Mouse (Mus musculus): Measurements from ENCODE around the gene Abcc2. TPM values are rescaled to one million over a fixed set of nuclear protein-coding genes. Genes with fewer than 3 reads are reported as not detected.

Abcc2 gene
- polyA plus RNA-seq, 1 experiment from 2014 or later: not detected

DNA sequence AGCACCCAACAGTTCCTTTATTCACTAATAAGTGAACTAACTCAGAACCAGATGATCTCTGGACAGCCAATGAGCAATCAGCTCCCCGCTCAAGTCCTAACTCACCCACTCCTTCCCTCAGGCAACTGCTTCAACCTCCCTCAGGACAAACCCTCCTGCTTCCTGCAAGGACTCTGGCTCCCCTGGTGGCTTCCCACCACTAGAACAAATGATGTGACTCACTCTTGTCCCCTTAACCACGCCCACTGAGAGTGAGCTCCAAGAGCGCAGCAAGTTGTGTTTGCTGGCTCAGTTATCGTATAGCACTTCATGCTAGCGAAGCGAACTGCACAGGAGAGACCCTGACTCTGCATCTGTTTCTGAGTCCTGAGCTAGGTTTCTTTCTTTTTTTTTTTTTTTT lies 75.4 kb downstream of the Abcc2 start:
- H3K9ac ChIP-seq (replicated peaks): no peak overlapping the region
- no peak overlapping the region for H3K27ac ChIP-seq
- H3K4me2 ChIP-seq: no peak overlapping the region
- no peaks in the 10 kb centered on the region; the same call in 1 of the 2 replicates for H3K9me3 ChIP-seq
- no peak overlapping the region for H3K4me3 ChIP-seq (replicated peaks)
- no peak for ATAC-seq (ENCODE audit: insufficient number of reproducible peaks, insufficient read depth, low FRiP score, low TSS enrichment, low read depth)
- 79% methylated on average over 6 of the region's 6 CpGs for whole genome bisulfite sequencing
- H3K4me1 ChIP-seq (replicated peaks): no peaks in the 10 kb centered on the region
- no peaks in the 10 kb centered on the region for H3K27me3 ChIP-seq
- H3K36me3 ChIP-seq: peaks cover 94% of the 10 kb centered on the region

DNA sequence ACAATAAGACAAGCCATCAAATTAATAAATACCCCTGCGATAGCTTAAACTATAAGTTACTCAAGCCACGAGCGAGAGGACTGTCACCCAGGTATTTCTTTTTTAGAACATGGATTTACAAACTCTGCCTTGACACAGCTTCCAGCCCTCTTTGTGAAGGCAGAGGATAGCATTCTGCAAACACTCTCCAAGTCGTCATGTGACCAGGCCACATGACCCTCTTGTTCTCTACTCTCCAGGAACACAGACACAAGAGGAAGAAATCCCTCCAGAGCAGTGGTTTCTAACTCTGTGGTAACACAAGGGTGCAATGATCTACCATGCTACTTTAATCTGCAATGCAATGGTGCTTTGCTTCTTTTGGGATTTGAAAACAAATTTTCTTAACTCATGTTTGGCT lies 88.4 kb downstream of the Abcc2 start:
- Histone ChIP-seq H3K27me3 (no peaks in the 10 kb centered on the region), H3K36me3 (peaks cover 100% of the 10 kb centered on the region), H3K4me2 (no peak overlapping the region), H3K4me3 (replicated peaks) (no peak overlapping the region), H3K4me1 (replicated peaks) (no peaks in the 10 kb centered on the region), H3K9me3 (no peaks in the 10 kb centered on the region), H3K27ac (no peak overlapping the region), H3K9ac (replicated peaks) (no peak overlapping the region)
- no peak for ATAC-seq (ENCODE audit: insufficient number of reproducible peaks, insufficient read depth, low FRiP score, low TSS enrichment, low read depth)
- WGBS: 90% methylated on average over 4 of the region's 4 CpGs

DNA sequence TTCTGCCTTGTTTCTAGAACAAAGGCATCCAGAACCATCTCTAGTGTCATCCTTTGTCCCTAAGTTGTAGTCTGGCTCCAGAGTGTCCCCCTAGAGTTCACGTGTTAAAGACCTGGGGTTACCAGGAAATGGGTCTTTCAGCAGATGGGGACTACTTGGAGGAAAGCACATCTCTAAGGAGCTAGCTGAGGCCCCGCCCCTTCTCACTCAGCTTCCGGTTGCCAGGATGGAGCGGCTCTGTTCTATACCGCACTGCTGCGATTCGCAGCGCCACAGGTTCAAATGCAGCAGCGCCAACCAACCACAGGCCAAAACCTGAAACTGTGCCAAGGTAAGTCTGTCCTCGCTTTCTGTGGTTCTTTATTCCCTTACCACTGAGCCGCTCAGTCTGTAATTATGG lies 92.4 kb downstream of the Abcc2 start:
- peaks cover 61% of the 10 kb centered on the region for H3K36me3 ChIP-seq

DNA sequence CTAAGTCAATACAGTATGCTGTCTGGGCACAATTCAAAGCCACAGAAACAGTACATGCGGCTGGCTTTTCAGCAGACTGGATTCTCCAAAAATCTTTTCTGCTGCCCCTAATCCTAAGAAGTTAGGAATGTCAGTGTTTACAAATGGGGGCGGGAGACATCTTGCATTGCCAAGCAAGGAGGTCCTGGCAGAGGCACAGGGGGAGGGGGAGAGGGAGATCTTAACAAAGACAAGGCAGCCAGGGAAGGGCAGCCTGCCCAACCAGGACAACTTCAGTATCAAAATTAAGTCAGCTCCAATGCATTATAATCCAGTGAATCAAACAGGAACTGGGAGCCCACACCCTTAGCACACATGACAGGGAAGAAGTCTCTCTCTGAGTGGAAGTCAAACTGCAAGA lies 94.0 kb downstream of the Abcc2 start:
- Histone ChIP-seq H3K27ac (no peak overlapping the region), H3K36me3 (peaks cover 44% of the 10 kb centered on the region), H3K9me3 (no peaks in the 10 kb centered on the region), H3K27me3 (no peaks in the 10 kb centered on the region), H3K4me3 (replicated peaks) (no peak overlapping the region), H3K4me2 (no peak overlapping the region), H3K4me1 (replicated peaks) (peaks cover 38% of the 10 kb centered on the region), H3K9ac (replicated peaks) (no peak overlapping the region)
- 45% methylated on average over 2 of the region's 2 CpGs for WGBS
- no peak for ATAC-seq (ENCODE audit: insufficient number of reproducible peaks, insufficient read depth, low FRiP score, low TSS enrichment, low read depth)

More for the DNA sequence above, 92.4 kb downstream of the Abcc2 start:
- no peak for ATAC-seq (ENCODE audit: insufficient number of reproducible peaks, insufficient read depth, low FRiP score, low TSS enrichment, low read depth)
- no peak overlapping the region for H3K4me2 ChIP-seq
- peaks cover 25% of the 10 kb centered on the region for H3K4me1 ChIP-seq (replicated peaks)
- no peak overlapping the region for H3K27ac ChIP-seq
- H3K4me3 ChIP-seq (replicated peaks): no peak overlapping the region
- H3K9ac ChIP-seq (replicated peaks): no peak overlapping the region
- no peaks in the 10 kb centered on the region for H3K27me3 ChIP-seq
- WGBS: 92% methylated on average over 11 of the region's 11 CpGs
- H3K9me3 ChIP-seq: no peaks in the 10 kb centered on the region

GRCm38 (mm10) chr19:43877364-43877763 lies 95.4 kb downstream of the Abcc2 start:
- Histone ChIP-seq H3K27ac (no peak overlapping the region), H3K4me2 (peak overlapping the region; percentile 68; the same call in 1 of the 2 replicates), H3K9me3 (peaks cover 4% of the 10 kb centered on the region), H3K4me3 (replicated peaks) (no peak overlapping the region), H3K36me3 (peaks cover 33% of the 10 kb centered on the region), H3K27me3 (no peaks in the 10 kb centered on the region), H3K9ac (replicated peaks) (no peak overlapping the region), H3K4me1 (replicated peaks) (peaks cover 39% of the 10 kb centered on the region)
- 74% methylated on average over 8 of the region's 8 CpGs for WGBS
- ATAC-seq (ENCODE audit: insufficient number of reproducible peaks, insufficient read depth, low FRiP score, low TSS enrichment, low read depth): no peak

DNA sequence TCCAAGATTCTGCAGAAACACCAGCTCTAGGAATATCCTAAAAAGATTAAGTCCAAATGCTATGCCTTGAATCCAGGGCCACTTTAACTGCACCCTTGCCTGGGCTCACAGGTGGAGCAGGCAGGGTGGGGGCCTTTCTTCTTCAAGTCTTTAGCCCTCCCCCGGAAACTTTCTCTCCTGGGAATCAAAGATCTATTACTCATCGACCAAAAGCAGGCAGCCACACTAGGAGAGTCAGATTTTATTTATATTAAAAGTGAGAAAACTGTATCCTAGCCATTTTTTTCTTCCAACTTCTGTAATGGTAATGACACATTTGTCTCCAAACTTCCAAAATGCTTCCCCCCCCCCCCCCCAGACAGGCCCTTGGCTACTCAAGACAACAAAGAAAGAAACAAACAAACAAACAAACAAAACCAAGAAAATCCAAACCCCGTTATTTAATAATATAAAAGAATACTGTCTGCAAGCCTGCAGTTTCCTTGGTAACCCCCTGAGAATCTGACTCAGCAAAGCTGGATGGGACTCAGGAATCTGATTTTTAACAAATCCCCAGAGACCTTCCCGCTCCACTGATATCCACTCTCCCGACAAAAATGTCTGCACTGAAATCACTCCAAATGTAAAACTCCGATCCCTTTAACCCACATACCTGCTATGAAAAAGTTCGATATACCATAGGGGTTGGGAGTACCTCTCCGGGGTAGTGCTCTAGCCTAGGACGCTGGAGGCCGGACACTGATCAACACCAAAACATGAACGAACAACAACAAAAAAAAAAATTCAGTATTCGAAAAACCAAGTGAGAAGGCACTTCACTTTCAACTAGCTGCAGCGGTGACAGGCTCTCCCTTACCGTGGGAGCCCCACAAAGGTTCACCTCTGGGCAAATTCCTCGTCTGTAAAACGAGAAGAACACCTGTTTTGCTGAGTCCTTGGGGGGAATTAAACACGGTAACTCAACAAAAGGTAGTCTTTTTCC lies 96.4 kb downstream of the Abcc2 start:
- ATAC-seq (ENCODE audit: insufficient number of reproducible peaks, insufficient read depth, low FRiP score, low TSS enrichment, low read depth): no peak
- 9% methylated on average over 17 of the region's 17 CpGs for WGBS
- Histone ChIP-seq H3K9me3 (peaks cover 4% of the 10 kb centered on the region), H3K9ac (replicated peaks) (peak overlapping the region; percentile 83), H3K4me2 (peak overlapping the region; percentile 68), H3K4me3 (replicated peaks) (peak overlapping the region; percentile 68), H3K4me1 (replicated peaks) (peaks cover 48% of the 10 kb centered on the region), H3K27me3 (no peaks in the 10 kb centered on the region), H3K27ac (peak overlapping the region; percentile 97), H3K36me3 (peaks cover 23% of the 10 kb centered on the region)

DNA sequence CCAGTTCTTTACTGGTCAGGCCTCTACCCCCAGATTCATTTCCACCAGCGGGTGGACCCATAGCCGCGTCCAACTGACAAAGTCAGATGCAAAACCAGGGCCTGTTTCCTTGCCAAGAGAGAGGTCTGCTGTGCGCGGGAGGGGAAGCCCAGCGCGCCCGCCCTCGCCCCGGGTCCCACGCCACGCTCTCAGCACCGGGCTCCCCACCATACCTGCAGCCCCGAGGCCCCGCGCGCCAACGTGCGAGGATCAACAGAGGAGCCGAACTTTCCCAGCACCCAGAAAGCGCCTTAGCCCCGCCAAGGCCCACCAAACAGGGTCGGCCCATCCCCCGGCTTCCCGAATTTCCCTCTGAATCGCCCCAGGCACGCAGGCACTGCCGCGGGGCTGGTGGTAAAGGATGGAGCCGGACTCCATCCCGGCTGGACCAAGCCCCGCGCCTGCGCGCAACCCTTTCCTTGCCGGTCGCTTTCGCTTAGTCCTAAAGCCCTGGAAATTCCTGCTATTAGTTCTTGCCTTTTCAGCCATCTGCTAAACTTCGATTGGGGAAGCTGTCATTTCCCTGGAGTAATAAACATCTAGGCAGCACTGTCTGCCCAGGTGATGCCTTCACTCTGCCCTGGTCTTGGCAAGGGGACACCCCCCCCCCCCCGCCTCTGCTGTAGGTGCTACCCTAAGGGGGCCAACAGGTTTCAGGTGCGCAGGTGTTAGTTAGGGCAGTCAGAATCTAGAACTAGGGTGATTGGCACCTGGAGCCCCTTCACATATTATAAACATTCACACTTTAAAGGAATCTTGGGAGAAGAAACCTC lies 97.6 kb downstream of the Abcc2 start:
- peak overlapping the region; percentile 97 for H3K27ac ChIP-seq
- H3K9ac ChIP-seq (replicated peaks): peak overlapping the region; percentile 83
- peaks cover 4% of the 10 kb centered on the region for H3K9me3 ChIP-seq
- H3K4me1 ChIP-seq (replicated peaks): peaks cover 54% of the 10 kb centered on the region
- peak overlapping the region; percentile 68 for H3K4me3 ChIP-seq (replicated peaks)
- WGBS: 2% methylated on average over 41 of the region's 41 CpGs
- peak; percentile 81 for ATAC-seq (ENCODE audit: insufficient number of reproducible peaks, insufficient read depth, low FRiP score, low TSS enrichment, low read depth)
- H3K27me3 ChIP-seq: no peaks in the 10 kb centered on the region
- H3K4me2 ChIP-seq: peak overlapping the region; percentile 68
- H3K36me3 ChIP-seq: peaks cover 11% of the 10 kb centered on the region

DNA sequence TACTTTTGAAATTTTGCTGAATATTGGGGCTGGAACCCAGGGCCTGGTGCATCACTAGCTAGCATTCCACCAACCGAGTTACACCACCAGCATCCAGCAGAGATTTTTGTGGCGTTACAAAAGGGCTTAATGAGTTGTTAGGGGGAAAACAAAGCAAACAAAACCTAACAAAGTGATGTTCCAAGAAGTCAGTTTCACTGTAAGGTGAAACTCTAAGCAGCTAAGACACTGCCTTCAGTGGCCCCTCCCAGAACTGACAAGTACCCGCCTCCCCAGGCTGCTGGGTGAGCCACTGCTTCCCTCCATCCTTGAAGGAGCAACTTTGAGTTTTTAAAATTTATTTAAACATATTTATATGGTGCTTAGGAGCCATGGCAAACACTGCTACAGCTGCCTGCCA lies 98.4 kb downstream of the Abcc2 start:
- no peak overlapping the region for H3K4me3 ChIP-seq (replicated peaks)
- WGBS: 16% methylated on average over 3 of the region's 3 CpGs
- H3K36me3 ChIP-seq: peaks cover 3% of the 10 kb centered on the region
- H3K4me1 ChIP-seq (replicated peaks): peaks cover 60% of the 10 kb centered on the region
- H3K9ac ChIP-seq (replicated peaks): no peak overlapping the region
- H3K27me3 ChIP-seq: no peaks in the 10 kb centered on the region
- no peak for ATAC-seq (ENCODE audit: insufficient number of reproducible peaks, insufficient read depth, low FRiP score, low TSS enrichment, low read depth)
- peak overlapping the region; percentile 50; the same call in 1 of the 2 replicates for H3K27ac ChIP-seq
- H3K9me3 ChIP-seq: peaks cover 4% of the 10 kb centered on the region
- H3K4me2 ChIP-seq: peak overlapping the region; percentile 68; the same call in 1 of the 2 replicates

DNA sequence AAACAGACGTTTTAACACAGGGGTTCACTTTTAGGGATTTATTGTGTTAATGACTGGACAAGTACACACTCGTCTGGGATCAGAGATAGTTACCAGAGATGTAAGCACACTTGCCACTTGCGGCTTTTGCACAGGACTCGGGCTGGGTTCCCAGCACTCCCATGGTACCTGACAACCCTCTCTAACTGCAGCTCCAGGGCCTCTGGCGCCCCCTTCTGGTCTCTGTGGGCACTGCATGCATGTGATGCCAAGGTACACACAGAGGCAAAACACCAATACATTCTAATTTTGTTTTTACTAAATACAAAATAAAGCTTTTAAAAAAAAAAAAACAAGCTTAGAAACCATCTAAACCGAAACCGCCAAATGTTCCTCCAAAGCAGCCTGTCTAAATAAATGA lies 99.6 kb downstream of the Abcc2 start:
- Histone ChIP-seq H3K36me3 (peaks cover 3% of the 10 kb centered on the region), H3K27me3 (no peaks in the 10 kb centered on the region), H3K4me3 (replicated peaks) (no peak overlapping the region), H3K4me2 (no peak overlapping the region), H3K9me3 (peaks cover 4% of the 10 kb centered on the region), H3K27ac (no peak overlapping the region), H3K4me1 (replicated peaks) (peaks cover 54% of the 10 kb centered on the region), H3K9ac (replicated peaks) (no peak overlapping the region)
- no peak for ATAC-seq (ENCODE audit: insufficient number of reproducible peaks, insufficient read depth, low FRiP score, low TSS enrichment, low read depth)
- 85% methylated on average over 7 of the region's 7 CpGs for WGBS

GRCm38 (mm10) chr19:43882895-43883573 lies 101.0 kb downstream of the Abcc2 start:
- WGBS: 19% methylated on average over 18 of the region's 18 CpGs
- Histone ChIP-seq H3K4me1 (replicated peaks) (peaks cover 40% of the 10 kb centered on the region), H3K4me3 (replicated peaks) (0 out of 2 replicates have a peak overlapping the region, but pooled peaks have one; percentile 11), H3K27me3 (no peaks in the 10 kb centered on the region), H3K9me3 (peaks cover 4% of the 10 kb centered on the region), H3K36me3 (peaks cover 3% of the 10 kb centered on the region), H3K27ac (peak overlapping the region; percentile 86), H3K4me2 (peak overlapping the region; percentile 44), H3K9ac (replicated peaks) (peak overlapping the region; percentile 51)
- 0 out of 2 replicates have a peak, but pooled peaks have one; percentile 5 for ATAC-seq (ENCODE audit: insufficient number of reproducible peaks, insufficient read depth, low FRiP score, low TSS enrichment, low read depth)

Data from limb, embryonic 12.5 days (tissue).